In the genomic region with DNA sequence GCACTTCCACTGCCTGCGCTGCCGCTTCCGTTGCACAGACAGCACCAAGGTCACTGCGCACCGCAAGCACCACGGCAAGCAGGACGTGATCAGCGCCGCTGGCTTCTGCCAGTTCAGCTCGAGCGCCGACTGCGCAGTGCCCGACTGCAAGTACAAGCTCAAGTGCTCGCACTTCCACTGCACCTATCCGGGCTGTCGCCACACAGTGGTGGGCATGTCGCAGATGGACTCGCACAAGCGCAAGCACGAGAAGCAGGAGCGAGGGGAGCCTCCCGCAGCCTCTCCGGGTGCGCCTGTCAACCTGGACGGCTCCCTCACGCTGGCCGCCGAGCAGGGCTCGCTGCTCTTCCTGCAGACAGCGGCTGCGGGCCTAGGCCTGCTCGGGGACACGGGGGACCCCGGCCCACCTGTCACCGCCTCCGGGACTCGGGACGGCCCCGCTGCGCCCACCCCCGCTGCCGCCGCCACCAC, we compare ENCODE assay signal across 7 mouse cellular contexts.
DNase-seq lines count a peak whose midpoint lies in the region; ATAC-seq and TF ChIP-seq lines count a peak whose summit lies in the region.

No protein-coding gene starts in this region.

- no peak overlapping the region for H3K27ac ChIP-seq in lung, embryonic 14.5 days (ENCODE audit: low read depth)
- H3K27ac ChIP-seq in hindbrain, embryonic 16.5 days (ENCODE audit: low read depth, low read length) = no peak overlapping the region
- H3K27ac ChIP-seq in liver, embryonic 16.5 days (ENCODE audit: low read length) = no peak overlapping the region
- no peak overlapping the region for H3K27ac ChIP-seq in stomach, embryonic 16.5 days (ENCODE audit: low read length)

- no peak for ATAC-seq in lung, embryonic 14.5 days (ENCODE audit: insufficient read depth)
- ATAC-seq in hindbrain, embryonic 16.5 days = peak; percentile 31
- ATAC-seq in liver, embryonic 16.5 days (ENCODE audit: low read depth) = no peak
- ATAC-seq in stomach, embryonic 16.5 days (ENCODE audit: insufficient read depth, low FRiP score) = no peak

- no peak for TF ChIP-seq POLR2A in lung, adult 2 months (IDR thresholded peaks at IDR 0.05; ENCODE audit: borderline replicate concordance, extremely low read depth, low read depth, low read length)

- peak; percentile 38; the same call in 1 of the 2 replicates for TF ChIP-seq CTCF in lung, embryonic 14.5 days (IDR thresholded peaks at IDR 0.05; ENCODE audit: low read depth)
- no peak for TF ChIP-seq CTCF in lung, adult 2 months (IDR thresholded peaks at IDR 0.05; ENCODE audit: insufficient read depth, low read length)

- peak; percentile 62 for DNase-seq in lung, embryonic 14.5 days
- DNase-seq in lung, adult 2 months = no peak
- DNase-seq in embryo, embryonic 11 days = peak; percentile 55
- no peak for DNase-seq in thymus, adult 18-20 months

- peaks cover 40% of the 10 kb centered on the region for H3K27me3 ChIP-seq in lung, embryonic 14.5 days (ENCODE audit: insufficient read depth, low read length)
- peaks cover 16% of the 10 kb centered on the region for H3K27me3 ChIP-seq in hindbrain, embryonic 16.5 days (replicated peaks; ENCODE audit: control insufficient read depth, insufficient read depth, low read length)
- H3K27me3 ChIP-seq in liver, embryonic 16.5 days (ENCODE audit: control insufficient read depth, insufficient read depth, low read depth, low read length) = peaks cover 37% of the 10 kb centered on the region
- H3K27me3 ChIP-seq in stomach, embryonic 16.5 days (ENCODE audit: control insufficient read depth, insufficient read depth, low read length) = peaks cover 25% of the 10 kb centered on the region

- H3K4me3 ChIP-seq in lung, embryonic 14.5 days (ENCODE audit: low read depth, low read length) = peak overlapping the region; percentile 35
- H3K4me3 ChIP-seq in lung, adult 2 months (replicated peaks; ENCODE audit: extremely low read depth, low read depth, low read length) = no peak overlapping the region
- peak overlapping the region; percentile 44 for H3K4me3 ChIP-seq in hindbrain, embryonic 16.5 days (ENCODE audit: low read length)
- H3K4me3 ChIP-seq in liver, embryonic 16.5 days (ENCODE audit: low read depth, low read length) = peak overlapping the region; percentile 24
- H3K4me3 ChIP-seq in stomach, embryonic 16.5 days (replicated peaks; ENCODE audit: low read length) = peak overlapping the region; percentile 35

- no peaks in the 10 kb centered on the region for H3K36me3 ChIP-seq in lung, embryonic 14.5 days (ENCODE audit: insufficient read depth)
- H3K36me3 ChIP-seq in hindbrain, embryonic 16.5 days (ENCODE audit: control insufficient read depth, insufficient read depth, low read length) = no peaks in the 10 kb centered on the region
- no peaks in the 10 kb centered on the region for H3K36me3 ChIP-seq in liver, embryonic 16.5 days (ENCODE audit: control insufficient read depth, insufficient read depth)
- H3K36me3 ChIP-seq in stomach, embryonic 16.5 days (ENCODE audit: control insufficient read depth, insufficient read depth, low read length) = no peaks in the 10 kb centered on the region

- peaks cover 28% of the 10 kb centered on the region for H3K4me1 ChIP-seq in lung, embryonic 14.5 days (ENCODE audit: insufficient read depth)
- H3K4me1 ChIP-seq in lung, adult 2 months (ENCODE audit: control insufficient read depth, insufficient read depth, low read length) = peaks cover 21% of the 10 kb centered on the region
- H3K4me1 ChIP-seq in hindbrain, embryonic 16.5 days (ENCODE audit: control insufficient read depth, insufficient read depth, low read depth, low read length) = peaks cover 28% of the 10 kb centered on the region
- H3K4me1 ChIP-seq in liver, embryonic 16.5 days (ENCODE audit: control insufficient read depth, low read depth, low read length) = no peaks in the 10 kb centered on the region; the same call in 1 of the 2 replicates
- H3K4me1 ChIP-seq in stomach, embryonic 16.5 days (ENCODE audit: control insufficient read depth, insufficient read depth, low read length) = peaks cover 52% of the 10 kb centered on the region

- peak overlapping the region; percentile 29 for H3K9ac ChIP-seq in lung, embryonic 14.5 days
- H3K9ac ChIP-seq in hindbrain, embryonic 16.5 days (ENCODE audit: low read depth, low read length) = peak overlapping the region; percentile 64
- no peak overlapping the region for H3K9ac ChIP-seq in liver, embryonic 16.5 days (ENCODE audit: low read depth, low read length)
- peak overlapping the region; percentile 43; the same call in 1 of the 2 replicates for H3K9ac ChIP-seq in stomach, embryonic 16.5 days (ENCODE audit: low read length)

- WGBS in lung, embryonic 14.5 days = 5% methylated on average over 44 of the region's 44 CpGs
- WGBS in lung, adult 2 months = 52% methylated on average over 44 of the region's 44 CpGs
- WGBS in hindbrain, embryonic 16.5 days = 3% methylated on average over 43 of the region's 44 CpGs
- WGBS in liver, embryonic 16.5 days (ENCODE audit: insufficient replicate concordance) = 9% methylated on average over 42 of the region's 44 CpGs
- WGBS in stomach, embryonic 16.5 days = 26% methylated on average over 43 of the region's 44 CpGs

- H3K4me2 ChIP-seq in lung, embryonic 14.5 days = peak overlapping the region; percentile 65
- H3K4me2 ChIP-seq in hindbrain, embryonic 16.5 days (ENCODE audit: low read length) = peak overlapping the region; percentile 79
- peak overlapping the region; percentile 46 for H3K4me2 ChIP-seq in liver, embryonic 16.5 days (ENCODE audit: low read depth, low read length)
- H3K4me2 ChIP-seq in stomach, embryonic 16.5 days (ENCODE audit: low read depth, low read length) = peak overlapping the region; percentile 48

- H3K9me3 ChIP-seq in lung, embryonic 14.5 days (ENCODE audit: low read depth, low read length) = no peaks in the 10 kb centered on the region
- no peaks in the 10 kb centered on the region for H3K9me3 ChIP-seq in hindbrain, embryonic 16.5 days (ENCODE audit: control insufficient read depth, low read length)
- H3K9me3 ChIP-seq in liver, embryonic 16.5 days (replicated peaks; ENCODE audit: control insufficient read depth, low read length) = no peaks in the 10 kb centered on the region
- H3K9me3 ChIP-seq in stomach, embryonic 16.5 days (replicated peaks; ENCODE audit: control insufficient read depth, low read length) = no peaks in the 10 kb centered on the region

Comparison
In these comparisons a context has a peak if more than half of its experiments do, and no peak if none do; other contexts are left out.
1. DNase-seq: peak in lung, embryonic 14.5 days (single experiment) and embryo, embryonic 11 days (single experiment); none in lung, adult 2 months (single experiment) and thymus, adult 18-20 months (0 of 2).
2. Peak in every context shown above with its lines, with median percentiles within 50 percentile points of each other: H3K4me2 ChIP-seq.